Mouse (Mus musculus): Measurements from ENCODE around the gene Cyp2w1.

DNA sequence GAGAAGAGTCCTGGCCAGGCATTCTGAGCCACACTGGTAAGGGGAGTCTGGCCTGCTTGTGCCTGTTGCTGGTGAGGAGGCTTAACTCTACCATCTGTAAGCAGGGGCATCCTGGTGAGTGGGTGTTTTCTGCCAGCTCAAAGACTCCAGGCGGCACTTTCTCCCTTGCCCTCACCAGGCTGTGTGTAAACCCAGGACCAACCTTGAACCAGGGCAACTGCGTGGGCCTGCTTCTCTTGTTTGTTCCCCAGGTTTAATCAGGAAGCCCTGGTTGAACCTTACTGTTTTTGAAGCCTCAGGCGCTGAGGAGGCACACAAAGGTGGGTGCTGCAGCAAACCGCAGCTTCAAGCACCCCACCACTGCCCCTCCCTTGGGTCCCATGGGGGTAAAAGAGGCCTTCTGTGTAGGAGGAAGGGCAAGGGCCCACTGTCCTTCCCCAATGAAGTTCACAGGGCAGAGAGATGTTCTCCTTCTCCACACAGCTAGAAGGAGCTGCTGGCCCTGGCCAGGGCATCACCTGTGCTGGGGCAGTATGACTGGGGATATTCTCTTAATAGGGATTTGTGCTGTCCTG is 15.6 kb downstream of the Cyp2w1 start:
- TF ChIP-seq CTCF (IDR thresholded peaks at IDR 0.05; ENCODE audit: control insufficient read depth, insufficient read depth, insufficient replicate concordance, low read depth, low read length) (no peak), POLR2A (IDR thresholded peaks at IDR 0.05; ENCODE audit: control insufficient read depth, low read depth, low read length) (no peak)

Measured in testis, adult 2 months (tissue).